Mouse (Mus musculus): Measurements from ENCODE around the gene Vps37c.

DNA sequence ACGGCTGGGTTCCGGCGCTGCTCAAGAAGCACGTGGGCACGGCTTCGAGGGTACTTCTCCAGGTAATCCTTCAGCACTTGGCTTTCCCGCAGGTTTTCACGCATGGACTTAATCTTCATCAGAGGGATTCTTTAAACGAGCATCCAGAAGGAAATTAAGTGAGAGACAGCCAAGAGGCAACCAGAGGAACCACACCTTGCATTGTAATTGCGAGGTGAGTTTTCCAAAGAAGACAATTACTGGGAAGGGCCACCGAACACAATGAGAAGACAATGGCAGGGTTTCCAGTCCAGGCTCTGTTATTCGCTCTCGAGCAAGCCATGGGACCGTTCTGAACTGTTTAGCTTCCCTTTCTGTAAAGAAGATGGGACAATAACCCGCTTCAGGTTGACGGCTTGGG, 11.9 kb upstream of the Vps37c start:
- TF ChIP-seq POLR2A (IDR thresholded peaks at IDR 0.05; ENCODE audit: control insufficient read depth, low read depth, low read length) (no peak), CTCF (IDR thresholded peaks at IDR 0.05; ENCODE audit: control insufficient read depth, insufficient read depth, insufficient replicate concordance, low read depth, low read length) (no peak)
